Mouse (Mus musculus): Measurements from ENCODE around the gene Erp29. TPM values are rescaled to one million over a fixed set of nuclear protein-coding genes. Genes with fewer than 3 reads are reported as not detected.

The Erp29 gene
- total RNA-seq, 2 experiments from 2014 or later, result 68.2 to 68.6 TPM

GRCm38 (mm10) chr5:121389691-121390090 is 62.6 kb downstream of the Erp29 start:
- no peak for DNase-seq

DNA sequence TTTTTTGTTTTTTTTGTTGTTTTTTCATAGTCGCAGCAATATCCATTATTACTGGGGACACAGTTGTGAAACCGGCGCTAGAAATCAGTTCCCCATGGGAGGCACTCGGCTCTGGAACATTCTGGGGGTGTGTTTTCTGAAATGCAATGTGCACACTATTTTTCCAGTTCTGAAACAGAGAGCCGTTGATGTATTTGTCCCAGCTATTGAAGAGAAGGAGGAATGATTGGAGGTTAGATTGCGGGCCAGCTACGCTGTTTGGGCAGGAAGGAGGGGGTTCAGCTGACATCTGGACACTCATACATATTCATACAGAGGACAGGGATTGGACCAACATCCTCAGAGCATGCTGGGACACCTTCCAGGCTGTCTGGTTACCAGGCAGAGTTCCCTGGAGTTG is 63.2 kb downstream of the Erp29 start:
- peak; percentile 56 to 71 for DNase-seq

GRCm38 (mm10) chr5:121387126-121387525 is 65.2 kb downstream of the Erp29 start:
- peak; percentile 47 to 51 for DNase-seq

GRCm38 (mm10) chr5:121386120-121386909 is 66.0 kb downstream of the Erp29 start:
- DNase-seq, result peak; percentile 36 to 50

DNA sequence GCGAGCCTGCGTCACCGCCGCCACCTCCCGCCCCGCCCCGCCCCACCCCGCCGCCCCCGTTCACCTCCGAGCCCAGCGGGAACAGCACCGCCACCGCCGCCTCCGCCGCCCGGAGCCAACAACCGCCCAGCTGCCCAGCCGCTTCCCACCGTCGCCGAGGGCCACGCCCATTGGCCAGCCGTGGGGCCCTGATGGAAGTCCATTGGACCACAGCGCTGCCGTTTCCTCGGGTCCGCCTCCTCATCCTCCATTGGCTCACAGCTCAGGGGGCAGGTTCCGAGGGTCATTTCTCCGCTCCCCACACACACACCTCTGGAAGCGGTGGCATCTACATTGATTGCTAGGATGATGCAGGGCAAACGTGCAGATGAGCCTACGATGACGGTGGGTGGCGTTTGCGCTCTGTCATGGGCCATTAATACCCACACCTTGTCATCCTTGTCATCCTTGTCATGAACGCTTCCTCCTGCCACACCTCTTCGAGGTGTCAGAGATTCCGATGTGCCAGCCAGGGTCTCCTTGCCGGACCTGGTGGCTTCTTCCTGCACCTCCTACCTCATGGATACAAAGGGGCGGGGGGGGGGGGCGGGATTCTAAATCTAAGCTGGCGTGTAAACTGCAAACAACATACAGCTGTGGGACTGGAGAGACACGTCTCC is 66.7 kb downstream of the Erp29 start, which contains the start of gene Trafd1:
Trafd1 (minus strand) TSS at position 172 of the 659 bp plus-strand sequence.
- DNase-seq, result peak; percentile 95 to 98

GRCm38 (mm10) chr5:121384757-121385460 is 67.4 kb downstream of the Erp29 start:
- peak; percentile 69 to 85 for DNase-seq

DNA sequence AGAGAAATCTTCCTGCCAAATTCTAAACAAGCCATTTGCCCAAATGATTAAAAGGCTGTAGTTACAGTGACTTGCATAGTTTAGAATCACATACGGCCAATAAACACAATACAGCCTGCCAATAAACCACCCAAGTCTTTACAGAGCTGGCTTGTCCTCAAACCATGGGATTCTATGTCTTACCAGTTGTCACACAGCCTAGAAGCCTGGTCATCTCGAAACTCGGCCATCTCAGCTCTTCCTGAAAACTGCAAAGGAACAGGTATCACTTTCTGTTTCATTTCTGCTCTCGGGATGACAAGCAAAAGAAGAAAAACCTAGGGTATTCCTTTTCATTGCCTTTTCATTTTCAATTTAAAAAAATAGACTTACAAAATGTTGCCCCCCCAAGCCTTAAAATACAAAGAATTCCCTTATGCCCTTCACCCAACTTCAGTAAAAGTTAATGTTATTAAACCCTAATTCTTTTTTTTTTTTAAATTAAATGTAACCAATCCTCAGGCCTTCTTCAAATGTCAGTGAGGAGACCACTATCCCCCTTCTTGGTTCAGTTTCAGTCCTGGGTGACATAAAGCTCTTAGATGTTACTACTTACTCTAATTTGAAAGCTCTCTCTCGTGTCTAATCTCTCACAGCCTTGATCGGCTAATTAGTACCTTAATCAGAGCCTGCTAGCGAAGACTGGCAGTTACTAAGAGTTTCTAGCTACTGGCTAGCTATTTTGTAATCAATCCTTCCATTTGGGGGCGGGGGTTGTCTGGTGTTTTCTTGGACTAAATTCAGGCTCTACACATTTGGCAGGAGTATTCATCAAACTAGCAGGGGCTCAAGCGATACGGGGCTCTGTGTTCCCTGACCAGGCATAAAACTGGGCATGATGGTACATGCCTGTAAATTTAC is 68.2 kb downstream of the Erp29 start:
- DNase-seq, result peak; percentile 50 to 56

- no peak for DNase-seq
Observed at GRCm38 (mm10) chr5:121380692-121381091, 71.6 kb downstream of the Erp29 start.

DNA sequence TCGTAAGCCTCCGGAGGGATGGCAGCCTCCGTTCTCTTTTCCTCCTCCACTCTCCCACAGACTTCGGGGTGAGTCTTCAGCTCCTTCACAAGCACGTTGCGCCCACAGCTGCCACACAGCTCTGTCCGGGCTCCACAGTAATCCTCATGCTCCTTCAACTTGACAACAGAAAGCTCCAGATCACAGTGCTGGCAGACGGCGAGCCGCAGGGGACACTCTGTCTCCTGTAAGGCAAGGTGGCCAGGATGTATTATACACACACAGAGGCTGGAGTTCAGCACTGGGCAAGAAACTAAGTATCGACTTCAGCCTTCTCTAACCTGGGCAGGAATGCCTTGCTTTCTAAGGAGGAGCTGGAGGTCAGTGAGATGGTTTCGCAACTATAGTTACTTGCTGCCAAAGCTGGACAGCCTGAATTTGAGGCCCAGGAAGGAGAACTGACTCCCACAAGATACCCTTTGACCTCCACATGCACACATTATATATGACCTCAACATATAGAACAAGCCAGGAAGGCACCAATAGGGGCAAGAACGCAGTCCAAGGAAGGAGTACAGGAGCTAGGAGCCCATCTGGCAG is 73.5 kb downstream of the Erp29 start:
- no peak for DNase-seq

Other genes with a start within 250 kb of the Erp29 start
- gene Rpl6, start 248.0 kb downstream of the Erp29 start, total RNA-seq (2021), result 100 to 1,000 TPM; 479 to 585 TPM
- gene Hectd4, start 232.3 kb downstream of the Erp29 start, total RNA-seq (2021), result 10 to 100 TPM; 23.2 to 23.4 TPM
- gene Trafd1, start 66.9 kb downstream of the Erp29 start, total RNA-seq (2021), result 10 to 100 TPM; 61.2 to 68.8 TPM
- gene Naa25, start 54.6 kb downstream of the Erp29 start, total RNA-seq (2021), result 10 to 100 TPM; 22.4 to 23.1 TPM
- 10 to 100 TPM; 12.0 to 14.9 TPM for gene Tmem116, start 613 bp downstream of the Erp29 start, total RNA-seq (2021)
- gene Adam1b, start 50.9 kb upstream of the Erp29 start, total RNA-seq (2021), result not detected
- 1 to 10 TPM; 1.3 to 2.0 TPM for gene Adam1a, start 93.0 kb upstream of the Erp29 start, total RNA-seq (2021)
- gene Gm42878, start 93.0 kb upstream of the Erp29 start, total RNA-seq (2021), result not detected
- gene Mapkapk5, start 93.4 kb upstream of the Erp29 start, total RNA-seq (2021), result 10 to 100 TPM; 81.6 to 84.8 TPM
- gene Aldh2, start 141.3 kb upstream of the Erp29 start, total RNA-seq (2021), result 100 to 1,000 TPM; 347 to 417 TPM
- 10 to 100 TPM; 89.0 to 93.2 TPM for gene Acad12, start 166.4 kb upstream of the Erp29 start, total RNA-seq (2021)
- 10 to 100 TPM; 25.4 to 27.5 TPM for gene Acad10, start 208.0 kb upstream of the Erp29 start, total RNA-seq (2021)
- gene Brap, start 208.1 kb upstream of the Erp29 start, total RNA-seq (2021), result 10 to 100 TPM; 26.5 to 28.9 TPM

All from heart, adult 18-20 months (tissue).